Mouse (Mus musculus) lung, adult 2 months (tissue): Measurements from ENCODE around the gene Pcdh10. TPM values are rescaled to one million over a fixed set of nuclear protein-coding genes. Genes with fewer than 3 reads are reported as not detected.

Experiments used
- DNase-seq: peaks from one replicate; pipeline ENCODE4 v3.0.0; 2022
- H3K4me1 ChIP-seq: fragments of 200-500 bp; 2 replicates; pipeline ENCODE4 v1.6.1; 2011; ENCODE audit warnings: low read length; ENCODE audit not compliant: control insufficient read depth, insufficient read depth
- H3K4me3 ChIP-seq: fragments of 200-500 bp; replicated peaks from 2 replicates; pipeline ENCODE3; 2011; ENCODE audit warnings: low read depth, mild to moderate bottlenecking, control low read depth, low read length; ENCODE audit errors: extremely low read depth
- CTCF ChIP-seq: fragments of 200-500 bp; IDR thresholded peaks from 2 replicates; pipeline ENCODE4 v1.5.1; 2011; ENCODE audit warnings: mild to moderate bottlenecking, low read length, control low read depth; ENCODE audit not compliant: insufficient read depth
- POLR2A ChIP-seq: fragments of 200-500 bp; IDR thresholded peaks from 2 replicates; pipeline ENCODE4 v1.6.1; 2011; ENCODE audit warnings: low read depth, mild to moderate bottlenecking, control low read depth, low read length, borderline replicate concordance; ENCODE audit errors: extremely low read depth
- WGBS: fragments of 180-500 bp; shearing (Covaris S2); methylation state at CpG from one replicate; pipeline ENCODE4 v1.1.7; 2018; 5-methylcytosine and 5-hydroxymethylcytosine counted together
- polyA plus RNA-seq: library from polyadenylated mRNA; depleted of rRNA; stranded (reverse); fragments of >200 nt; gene quantifications from 2 replicates; pipeline ENCODE4 v1.2.3, GENCODE M21; 2012

The Pcdh10 gene
- polyA plus RNA-seq, 1 experiment = 0.11 TPM

GRCm38 (mm10) chr3:45380811-45381761, 2.9 kb downstream of the Pcdh10 start:
- Histone ChIP-seq H3K4me1 (peaks cover 8% of the 10 kb centered on the region), H3K4me3 (no peak overlapping the region)
- WGBS = under 1% methylated on average over 82 of the region's 82 CpGs
- peak; percentile 4 for DNase-seq
- TF ChIP-seq POLR2A = no peak
- no peak for TF ChIP-seq CTCF

GRCm38 (mm10) chr3:45382032-45382755, 4.0 kb downstream of the Pcdh10 start:
- no peak for DNase-seq
- Histone ChIP-seq H3K4me1 (peaks cover 8% of the 10 kb centered on the region), H3K4me3 (no peak overlapping the region)
- WGBS = 37% methylated on average over 4 of the region's 4 CpGs
- no peak for TF ChIP-seq POLR2A
- TF ChIP-seq CTCF = no peak

- whole genome bisulfite sequencing = 43% methylated on average over 2 of the region's 2 CpGs
- DNase-seq = no peak
- TF ChIP-seq POLR2A = no peak
- no peak for TF ChIP-seq CTCF
- Histone ChIP-seq H3K4me3 (no peak overlapping the region), H3K4me1 (peaks cover 3% of the 10 kb centered on the region)
Observed at GRCm38 (mm10) chr3:45383831-45384230, 5.6 kb downstream of the Pcdh10 start.

DNA sequence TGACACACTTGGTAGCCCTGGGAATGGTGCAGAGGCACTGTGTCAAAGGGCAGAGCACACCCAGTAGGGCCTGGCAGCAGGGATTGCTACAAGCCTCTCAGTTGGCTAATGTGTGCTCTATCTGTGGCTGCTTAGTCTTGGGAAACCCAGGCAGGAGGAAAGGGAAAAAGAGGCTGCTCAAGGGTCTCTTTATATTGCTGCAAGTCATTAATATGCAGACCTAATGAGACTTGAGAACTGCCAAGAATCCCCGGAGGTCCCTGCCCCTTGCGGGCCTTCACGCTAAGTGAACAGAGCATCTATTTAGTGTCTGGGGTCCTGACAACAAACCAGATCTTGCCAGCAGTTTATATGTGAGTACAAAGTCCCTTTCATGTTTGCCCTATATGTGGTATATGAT, 6.8 kb downstream of the Pcdh10 start:
- TF ChIP-seq CTCF = no peak
- no peak for TF ChIP-seq POLR2A
- Histone ChIP-seq H3K4me3 (no peak overlapping the region), H3K4me1 (peaks cover 3% of the 10 kb centered on the region; the same call in 1 of the 2 replicates)
- DNase-seq = no peak
- WGBS = 78% methylated on average over 3 of the region's 3 CpGs

GRCm38 (mm10) chr3:45385451-45385850, 7.3 kb downstream of the Pcdh10 start:
- no peak for DNase-seq
- WGBS = 67% methylated on average over 2 of the region's 2 CpGs
- H3K4me1 ChIP-seq = no peaks in the 10 kb centered on the region
- no peak overlapping the region for H3K4me3 ChIP-seq
- no peak for TF ChIP-seq CTCF

- Histone ChIP-seq H3K4me1 (no peaks in the 10 kb centered on the region), H3K4me3 (no peak overlapping the region)
- 68% methylated on average over 2 of the region's 2 CpGs for WGBS
- DNase-seq = no peak
- TF ChIP-seq POLR2A = no peak
- TF ChIP-seq CTCF = no peak
Observed at GRCm38 (mm10) chr3:45386512-45386911, 8.3 kb downstream of the Pcdh10 start.

GRCm38 (mm10) chr3:45397101-45397500, 18.9 kb downstream of the Pcdh10 start:
- H3K4me3 ChIP-seq = no peak overlapping the region
- 73% methylated on average over 4 of the region's 4 CpGs for WGBS
- H3K4me1 ChIP-seq = no peaks in the 10 kb centered on the region
- TF ChIP-seq CTCF (no peak), POLR2A (no peak)
- no peak for DNase-seq

- H3K4me3 ChIP-seq = no peak overlapping the region
- no peak for DNase-seq
- H3K4me1 ChIP-seq = no peaks in the 10 kb centered on the region
- WGBS = 91% methylated on average over 2 of the region's 2 CpGs
- TF ChIP-seq CTCF = no peak
Observed at GRCm38 (mm10) chr3:45403239-45403638, 25.0 kb downstream of the Pcdh10 start.

- Histone ChIP-seq H3K4me3 (no peak overlapping the region), H3K4me1 (no peaks in the 10 kb centered on the region)
- 56% methylated on average over 1 of the region's 1 CpGs for WGBS
- no peak for DNase-seq
- TF ChIP-seq CTCF = no peak
- no peak for TF ChIP-seq POLR2A
Observed at GRCm38 (mm10) chr3:45431691-45432090, 53.5 kb downstream of the Pcdh10 start.

DNA sequence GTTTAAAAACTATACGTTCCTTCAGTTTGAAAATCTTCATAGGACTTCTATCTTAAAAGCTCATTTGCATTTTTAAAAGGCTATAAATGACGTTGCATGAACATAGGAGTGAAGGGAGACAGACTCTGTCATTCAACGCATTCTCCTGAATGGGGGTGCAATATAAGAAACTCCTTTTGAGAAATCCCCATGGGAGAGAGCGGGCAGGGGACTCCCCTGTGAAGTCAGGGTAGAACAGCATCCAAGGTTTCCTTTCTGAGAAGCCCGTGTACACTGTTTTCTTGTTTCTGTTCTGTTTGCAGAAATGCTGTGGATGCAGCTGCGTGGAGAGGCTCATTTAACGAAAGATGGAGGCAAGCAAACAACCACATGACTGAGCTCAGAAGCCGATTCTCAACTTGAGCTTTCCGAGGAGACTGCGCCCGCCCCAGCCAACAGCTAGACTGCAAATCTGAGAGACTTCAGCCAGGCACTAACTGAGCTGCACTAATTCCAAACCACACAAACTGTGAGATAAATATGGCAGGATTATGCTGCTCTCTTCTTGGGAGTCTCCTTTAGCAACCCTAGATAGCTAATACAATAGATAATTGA, 54.1 kb downstream of the Pcdh10 start:
- Histone ChIP-seq H3K4me1 (no peaks in the 10 kb centered on the region), H3K4me3 (no peak overlapping the region)
- TF ChIP-seq POLR2A = no peak
- TF ChIP-seq CTCF = no peak
- DNase-seq = no peak
- 50% methylated on average over 11 of the region's 11 CpGs for WGBS
